Mouse (Mus musculus) MN1 (cell line): ENCODE results near the gene Vps39.
A peak's percentile ranks its signal among the peaks of the same experiment; 100 is the strongest.

Experiments
- DNase-seq: peaks from one replicate; pipeline ENCODE4 v3.0.0-alpha.2; 2016; ENCODE audit warnings: low spot score

Vps39 gene

GRCm38 (mm10) chr2:120352682-120353646 lies at the start of gene Vps39:
Gene Vps39 (minus strand): TSS chr2:120353137.
- peak; percentile 84 for DNase-seq

DNA sequence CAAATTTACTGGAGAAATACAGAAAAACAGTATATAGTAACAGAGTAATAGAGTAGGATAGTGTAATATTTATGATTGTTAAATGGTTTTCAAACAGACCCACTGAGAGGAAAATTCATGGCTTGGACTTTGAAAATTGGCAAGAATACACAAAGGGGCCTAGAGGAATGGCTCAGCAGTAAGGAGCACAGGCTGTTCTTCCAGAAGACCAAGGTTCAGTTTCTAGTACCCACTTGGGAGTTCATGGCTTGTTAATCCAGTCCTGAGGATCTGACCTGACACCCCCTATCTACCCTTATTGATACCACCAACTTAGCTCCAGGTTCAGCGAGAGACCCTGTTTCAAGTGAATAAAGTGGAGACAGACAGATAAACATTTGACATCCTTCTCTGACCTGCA lies 45.0 kb upstream of the Vps39 start:
- no peak for DNase-seq

DNA sequence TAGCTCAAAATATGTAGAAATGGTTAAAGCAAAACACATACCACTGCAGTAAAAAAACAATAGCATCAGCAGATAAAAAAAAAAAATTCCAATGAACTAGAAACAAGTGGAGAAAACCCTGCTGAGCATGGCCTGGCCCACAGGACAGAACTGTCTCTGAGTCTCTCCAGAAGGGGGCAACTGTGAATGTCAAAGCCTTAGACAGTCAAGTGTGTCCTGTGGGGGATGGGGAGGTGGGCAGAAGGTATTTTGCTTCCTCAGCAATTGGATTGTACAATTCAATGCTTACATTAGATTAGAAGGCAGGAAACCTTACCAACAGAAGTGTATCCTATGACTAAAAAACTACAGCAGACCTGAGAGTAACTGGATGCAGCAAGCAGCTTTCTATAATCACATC lies 39.5 kb upstream of the Vps39 start:
- DNase-seq, result no peak

- no peak for DNase-seq
These were observed 38.0 kb upstream of the Vps39 start for GRCm38 (mm10) chr2:120390934-120391333.

- no peak for DNase-seq
These were observed 36.4 kb upstream of the Vps39 start for GRCm38 (mm10) chr2:120389376-120389775.

DNA sequence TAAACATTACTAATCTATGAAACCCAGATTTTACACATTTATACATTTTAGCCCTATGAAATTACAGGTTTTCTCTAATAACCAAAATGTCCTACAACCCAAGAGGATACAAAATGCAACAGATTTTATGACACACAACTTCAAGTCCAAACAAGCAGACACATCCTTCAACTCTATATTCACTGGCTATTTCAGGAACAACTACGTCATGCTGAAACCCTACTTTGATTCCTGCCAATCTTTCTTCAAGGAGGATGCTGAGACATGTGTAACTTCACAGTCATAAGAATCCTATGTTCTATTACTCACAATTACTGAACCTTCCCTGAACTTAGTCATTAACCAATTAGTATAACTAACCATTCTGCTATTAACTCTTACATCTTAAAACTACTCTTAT lies 34.4 kb upstream of the Vps39 start:
- DNase-seq, result no peak

GRCm38 (mm10) chr2:120386264-120386663 lies 33.3 kb upstream of the Vps39 start:
- DNase-seq, result no peak

DNA sequence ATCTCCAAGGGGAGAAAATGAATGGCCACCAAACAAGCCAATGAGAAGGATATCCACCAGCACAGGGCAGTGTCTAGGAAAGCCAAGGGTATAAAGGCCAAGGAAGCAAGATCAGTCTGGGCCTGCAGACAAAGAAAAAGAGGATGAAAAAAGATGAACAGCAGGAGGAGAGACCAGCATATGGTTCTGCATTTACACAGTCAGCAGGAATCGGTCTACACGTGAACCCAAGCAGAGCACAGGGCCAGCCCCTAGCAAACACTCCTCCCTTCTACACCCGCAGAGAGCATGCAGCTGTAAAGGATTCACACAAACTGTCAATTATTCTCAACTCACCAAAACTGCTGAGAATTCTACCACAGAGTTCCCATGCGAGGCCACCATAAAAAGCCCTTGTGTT lies 20.9 kb upstream of the Vps39 start:
- no peak for DNase-seq

DNA sequence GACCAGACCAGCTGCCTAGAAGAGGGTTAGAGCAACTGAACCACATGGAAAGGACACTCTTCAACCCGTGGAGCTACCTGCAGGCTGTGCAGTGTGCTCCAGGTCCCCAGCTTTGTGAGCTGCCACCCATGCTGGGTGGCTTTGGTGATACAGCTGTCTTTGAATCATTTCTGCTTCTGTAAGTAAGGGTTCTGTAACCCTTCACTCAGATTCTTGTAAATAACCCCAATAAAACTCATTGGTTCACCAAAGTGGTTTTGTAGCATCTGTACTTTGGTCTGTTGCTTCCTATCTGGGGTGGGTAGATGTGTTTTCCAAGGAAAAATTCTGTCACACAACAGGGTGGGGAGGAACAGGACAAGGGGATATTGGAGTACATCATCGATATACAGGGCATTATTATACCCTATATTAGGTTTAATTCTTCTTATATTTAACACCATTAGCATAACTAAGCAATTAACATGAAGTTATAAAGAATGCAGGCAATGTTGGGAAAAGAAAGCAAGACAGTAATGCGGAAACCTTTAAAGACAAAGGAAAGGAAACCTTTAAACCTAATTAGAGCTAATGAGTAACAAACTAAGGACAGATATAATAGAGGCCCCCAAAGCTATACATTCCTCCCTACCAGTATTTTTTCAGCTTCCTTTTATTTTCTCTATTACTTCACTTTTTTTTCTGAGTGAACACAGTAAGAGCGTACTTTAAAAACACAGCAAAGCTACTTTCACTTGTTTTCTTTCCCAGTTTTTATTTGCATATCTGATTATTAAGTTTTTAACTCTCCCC lies 14.7 kb upstream of the Vps39 start:
- no peak for DNase-seq

- DNase-seq, result no peak
These were observed 13.6 kb upstream of the Vps39 start for GRCm38 (mm10) chr2:120366501-120366900.

- no peak for DNase-seq
These were observed 7.5 kb upstream of the Vps39 start for GRCm38 (mm10) chr2:120360425-120360824.

- DNase-seq, result no peak
These were observed 1.6 kb downstream of the Vps39 start for GRCm38 (mm10) chr2:120351321-120351720.

DNA sequence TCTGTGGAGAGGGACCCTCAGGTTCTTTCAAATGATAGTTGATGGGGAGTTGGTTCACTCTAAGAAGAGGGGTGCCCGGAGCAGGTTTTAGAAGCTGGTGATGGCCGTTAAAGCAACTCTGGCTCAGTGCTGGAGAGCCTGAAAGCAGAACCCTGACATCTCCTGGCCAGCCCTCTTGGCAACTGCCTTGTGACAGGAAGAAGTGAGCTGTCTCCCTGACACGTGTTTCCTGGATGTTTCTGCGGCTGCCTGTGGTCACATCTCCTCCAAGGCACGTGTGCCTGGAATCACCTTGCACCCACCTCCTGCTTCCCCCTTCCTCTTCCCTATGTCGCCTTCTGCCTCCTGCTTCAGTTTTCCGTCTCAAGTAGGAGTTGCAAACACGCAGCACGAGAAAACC lies 4.8 kb downstream of the Vps39 start:
- no peak for DNase-seq

DNA sequence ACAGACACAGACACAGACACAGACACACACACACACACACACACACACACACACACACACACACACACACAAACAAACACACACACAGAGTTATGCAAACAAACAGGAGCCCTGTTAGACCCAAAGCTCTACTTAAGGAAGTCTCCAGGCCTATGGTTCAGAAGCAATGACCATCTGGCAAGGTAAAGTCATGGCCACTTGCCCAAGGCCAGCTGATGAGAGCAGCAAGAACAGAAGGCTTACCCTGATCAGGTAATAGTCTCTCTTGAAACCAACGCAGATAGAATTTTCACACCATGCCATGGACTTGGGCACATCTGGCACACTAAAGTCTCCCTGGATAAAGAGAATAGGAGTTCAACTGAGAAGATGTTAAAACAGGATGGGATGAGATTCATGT lies 11.2 kb downstream of the Vps39 start:
- no peak for DNase-seq

- no peak for DNase-seq
These were observed 15.1 kb downstream of the Vps39 start for GRCm38 (mm10) chr2:120337886-120338285.

GRCm38 (mm10) chr2:120331575-120331974 lies 21.4 kb downstream of the Vps39 start:
- DNase-seq, result peak; percentile 33

DNA sequence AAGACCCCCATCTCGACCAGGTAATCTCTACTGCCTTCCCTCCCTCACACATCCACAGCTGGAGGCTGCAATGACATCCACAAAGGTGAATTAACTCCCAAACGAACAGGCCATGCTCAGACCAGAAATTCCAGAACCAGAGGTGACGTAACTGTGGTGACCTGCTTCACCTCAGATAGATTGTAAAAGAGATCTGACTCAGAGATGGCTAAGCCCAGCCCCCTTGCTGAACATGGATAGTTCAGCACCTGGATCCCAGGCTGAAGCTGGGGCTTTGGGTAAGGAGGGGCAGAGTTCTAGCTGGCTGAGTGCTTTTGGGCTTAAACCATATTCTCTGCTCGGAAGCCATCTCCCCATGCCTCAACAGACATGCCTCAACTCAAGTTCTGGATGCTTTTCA lies 37.9 kb downstream of the Vps39 start:
- no peak for DNase-seq

DNA sequence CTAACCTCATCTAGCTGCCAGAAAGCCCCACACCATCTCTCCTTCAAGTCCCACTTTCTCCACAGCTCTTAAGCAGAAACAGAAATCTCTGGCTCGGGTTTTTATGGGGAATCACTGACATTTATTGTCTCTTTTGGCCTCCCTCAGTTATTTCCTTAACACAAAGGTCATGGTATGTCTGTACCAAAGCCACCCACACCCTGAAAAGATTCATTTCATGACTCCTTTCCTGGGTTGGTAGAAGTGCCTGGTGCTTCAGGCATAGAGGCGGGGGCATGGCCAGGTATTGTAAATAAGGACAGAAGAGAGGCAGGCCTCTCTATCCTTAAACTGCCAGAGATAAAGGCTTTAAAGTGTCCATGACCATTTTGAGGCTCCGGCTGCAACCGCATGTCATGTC lies 38.5 kb downstream of the Vps39 start:
- DNase-seq, result no peak

- no peak for DNase-seq
These were observed 39.0 kb downstream of the Vps39 start, which contains the start of gene Pla2g4f for GRCm38 (mm10) chr2:120313976-120314375. Gene Pla2g4f (minus strand): TSS chr2:120314165.

DNA sequence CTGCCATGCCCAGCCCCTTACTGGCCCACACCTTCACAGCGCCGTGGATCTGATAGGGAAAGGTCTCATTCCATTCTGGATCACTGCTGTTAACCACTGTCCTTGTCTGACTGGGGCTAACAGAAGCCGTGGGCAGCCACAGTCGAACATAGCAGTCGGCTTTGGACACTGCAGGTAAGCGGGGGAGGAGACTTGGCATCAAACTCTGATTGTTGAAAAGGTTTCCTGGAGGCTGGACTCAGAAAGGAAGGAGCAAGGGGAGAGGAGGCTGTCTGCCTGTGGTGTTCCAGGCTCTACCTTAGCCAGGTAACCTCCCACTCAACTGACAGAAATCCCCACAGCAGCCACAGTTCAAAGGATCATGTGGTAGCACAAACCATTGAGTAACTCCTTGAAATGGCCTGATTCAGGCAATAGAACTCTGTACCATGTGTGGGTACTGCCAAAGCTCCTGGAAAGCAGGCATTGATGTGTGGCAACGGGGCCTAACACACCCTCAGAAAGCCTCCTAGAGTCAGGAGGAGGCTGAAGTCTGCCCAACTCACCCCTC lies 40.6 kb downstream of the Vps39 start:
- DNase-seq, result no peak

GRCm38 (mm10) chr2:120304113-120304512 lies 48.8 kb downstream of the Vps39 start:
- no peak for DNase-seq

DNA sequence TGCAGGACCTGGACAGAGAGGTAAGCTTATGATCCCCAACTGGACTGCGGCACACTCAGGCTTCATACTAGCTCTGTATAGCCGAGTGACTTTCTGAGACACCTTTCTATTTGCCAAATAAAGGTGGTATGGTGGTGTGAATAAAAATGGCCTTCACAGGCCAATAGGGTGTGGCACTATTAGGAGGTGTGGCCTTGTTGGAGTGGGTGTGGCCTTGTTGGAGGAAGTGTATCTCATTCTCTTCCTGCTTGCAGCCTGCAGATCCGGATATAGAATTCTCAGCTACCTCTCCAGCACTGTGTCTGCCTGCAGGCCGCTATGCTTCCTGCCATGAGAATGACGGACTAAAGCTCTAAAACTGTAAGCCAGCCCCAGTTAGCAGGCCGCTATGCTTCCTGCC lies 51.9 kb downstream of the Vps39 start:
- no peak for DNase-seq

GRCm38 (mm10) chr2:120299866-120300265 lies 53.1 kb downstream of the Vps39 start:
- no peak for DNase-seq
